Mouse (Mus musculus) hindbrain, embryonic 14.5 days (tissue): ENCODE measurements around the gene Uvrag. TPM values are rescaled to one million over a fixed set of nuclear protein-coding genes. Genes with fewer than 3 reads are reported as not detected.
"Not testable (repeated sequence)": the region's sequence is repeated elsewhere in the genome, so short reads cannot be mapped to it uniquely, and the experiment has no call there.

ENCODE experiments used
- ATAC-seq: fragments of 200-750 bp; cut with Nextera tagmentation; 2 replicates; pipeline ENCODE4 v1.8.0; 2017; ENCODE audit warnings: moderate number of reproducible peaks, mild to moderate bottlenecking, moderate TSS enrichment, moderate library complexity; ENCODE audit not compliant: low FRiP score
- DNase-seq: peaks from one replicate; pipeline ENCODE4 v3.0.0-alpha.2; 2015; ENCODE audit warnings: low spot score
- H3K27ac ChIP-seq: fragments of 300-500 bp; sonication (generic); 2 replicates; pipeline ENCODE4 v1.5.1; 2014; ENCODE audit warnings: mild to moderate bottlenecking, moderate library complexity
- H3K27me3 ChIP-seq: fragments of 300-500 bp; sonication (generic); 2 replicates; pipeline ENCODE4 v1.6.1; 2014; ENCODE audit warnings: mild to moderate bottlenecking, low read length, mixed read lengths; ENCODE audit not compliant: control insufficient read depth, insufficient read depth
- H3K36me3 ChIP-seq: fragments of 300-500 bp; sonication (generic); replicated peaks from 2 replicates; pipeline ENCODE4 v1.6.1; 2014; ENCODE audit not compliant: control insufficient read depth, insufficient read depth
- H3K4me1 ChIP-seq: fragments of 300-500 bp; sonication (generic); replicated peaks from 2 replicates; pipeline ENCODE4 v1.6.1; 2014; ENCODE audit warnings: antibody characterized with exemption, low read length, mixed read lengths; ENCODE audit not compliant: control insufficient read depth, insufficient read depth
- H3K4me2 ChIP-seq: fragments of 300-500 bp; sonication (generic); replicated peaks from 2 replicates; pipeline ENCODE4 v1.6.1; 2014; ENCODE audit warnings: mild to moderate bottlenecking, moderate library complexity
- H3K4me3 ChIP-seq: fragments of 300-500 bp; sonication (generic); replicated peaks from 2 replicates; pipeline ENCODE4 v1.5.1; 2014; ENCODE audit warnings: mild to moderate bottlenecking, low read length
- H3K9ac ChIP-seq: fragments of 300-500 bp; sonication (generic); 2 replicates; pipeline ENCODE4 v1.6.1; 2014
- H3K9me3 ChIP-seq: fragments of 300-500 bp; sonication (generic); 2 replicates; pipeline ENCODE4 v1.6.1; 2016; ENCODE audit warnings: low read length; ENCODE audit not compliant: control insufficient read depth
- WGBS: fragments of 180-500 bp; shearing (Covaris S2); extraction: QIAGEN DNeasy Blood & Tissue Kit; methylation state at CpG from one replicate; pipeline ENCODE4 v1.1.7; 2014; 5-methylcytosine and 5-hydroxymethylcytosine counted together
- polyA plus RNA-seq: library from polyadenylated mRNA; unstranded; fragments of >200 nt; fragmentation: Nextera tagmentation; extraction: Ambion mirVana; gene quantifications from 2 replicates; pipeline ENCODE4 v1.2.1, GENCODE M21; 2014

The Uvrag gene
- polyA plus RNA-seq, 1 experiment from 2014 or later, result 18.0 TPM

- not testable (repeated sequence) for DNase-seq, H3K4me2 ChIP-seq, H3K27me3 ChIP-seq, H3K9me3 ChIP-seq, H3K9ac ChIP-seq, H3K27ac ChIP-seq, H3K36me3 ChIP-seq, H3K4me3 ChIP-seq, ATAC-seq
- 91% methylated on average over 13 of the region's 13 CpGs for WGBS
- peaks cover 12% of the 10 kb centered on the region for H3K4me1 ChIP-seq
These were observed 177.4 kb downstream of the Uvrag start for GRCm38 (mm10) chr7:98963581-98963980.

- Histone ChIP-seq H3K4me2 (no peak overlapping the region), H3K4me3 (no peak overlapping the region), H3K27me3 (no peaks in the 10 kb centered on the region), H3K27ac (no peak overlapping the region), H3K9me3 (no peaks in the 10 kb centered on the region), H3K36me3 (no peaks in the 10 kb centered on the region), H3K9ac (no peak overlapping the region), H3K4me1 (peaks cover 4% of the 10 kb centered on the region; the same call in 1 of the 2 replicates)
- WGBS, result 33% methylated on average over 13 of the region's 13 CpGs
- ATAC-seq, result peak; percentile 55; the same call in 1 of the 2 replicates
- DNase-seq, result peak; percentile 77
These were observed 178.2 kb downstream of the Uvrag start for GRCm38 (mm10) chr7:98962547-98963311.

GRCm38 (mm10) chr7:98962074-98962473, 178.9 kb downstream of the Uvrag start:
- ATAC-seq, result no peak
- Histone ChIP-seq H3K9ac (no peak overlapping the region), H3K27me3 (no peaks in the 10 kb centered on the region), H3K4me2 (no peak overlapping the region), H3K9me3 (no peaks in the 10 kb centered on the region), H3K27ac (no peak overlapping the region), H3K36me3 (no peaks in the 10 kb centered on the region), H3K4me3 (no peak overlapping the region), H3K4me1 (no peaks in the 10 kb centered on the region)
- no peak for DNase-seq
- WGBS, result 84% methylated on average over 11 of the region's 11 CpGs

- Histone ChIP-seq H3K27ac (no peak overlapping the region), H3K27me3 (no peaks in the 10 kb centered on the region), H3K36me3 (no peaks in the 10 kb centered on the region), H3K9ac (no peak overlapping the region), H3K4me1 (no peaks in the 10 kb centered on the region), H3K4me3 (no peak overlapping the region), H3K9me3 (no peaks in the 10 kb centered on the region), H3K4me2 (no peak overlapping the region)
- ATAC-seq (no peak), DNase-seq (no peak)
- 81% methylated on average over 8 of the region's 8 CpGs for WGBS
These were observed 180.7 kb downstream of the Uvrag start for GRCm38 (mm10) chr7:98960274-98960673.

GRCm38 (mm10) chr7:98959246-98959645, 181.7 kb downstream of the Uvrag start:
- no peak for DNase-seq
- Histone ChIP-seq H3K9me3 (no peaks in the 10 kb centered on the region), H3K27me3 (no peaks in the 10 kb centered on the region), H3K36me3 (no peaks in the 10 kb centered on the region), H3K4me3 (no peak overlapping the region), H3K4me1 (no peaks in the 10 kb centered on the region), H3K27ac (no peak overlapping the region), H3K9ac (no peak overlapping the region), H3K4me2 (no peak overlapping the region)
- 94% methylated on average over 5 of the region's 5 CpGs for WGBS
- no peak for ATAC-seq

- no peak overlapping the region for H3K4me2 ChIP-seq
- no peak overlapping the region for H3K9ac ChIP-seq
- no peaks in the 10 kb centered on the region for H3K4me1 ChIP-seq
- no peaks in the 10 kb centered on the region for H3K36me3 ChIP-seq
- no peak overlapping the region for H3K4me3 ChIP-seq
- ATAC-seq (no peak), DNase-seq (no peak)
- H3K27me3 ChIP-seq, result no peaks in the 10 kb centered on the region
- WGBS, result 32% methylated on average over 11 of the region's 11 CpGs
- H3K27ac ChIP-seq, result no peak overlapping the region
- no peaks in the 10 kb centered on the region for H3K9me3 ChIP-seq
These were observed 182.8 kb downstream of the Uvrag start for GRCm38 (mm10) chr7:98958172-98958571.

GRCm38 (mm10) chr7:98957111-98957741, 183.7 kb downstream of the Uvrag start:
- WGBS, result 80% methylated on average over 8 of the region's 8 CpGs
- H3K4me1 ChIP-seq, result no peaks in the 10 kb centered on the region
- DNase-seq (no peak), ATAC-seq (no peak)
- no peaks in the 10 kb centered on the region for H3K36me3 ChIP-seq
- H3K4me3 ChIP-seq, result no peak overlapping the region
- H3K4me2 ChIP-seq, result no peak overlapping the region
- H3K9me3 ChIP-seq, result no peaks in the 10 kb centered on the region
- no peaks in the 10 kb centered on the region for H3K27me3 ChIP-seq
- no peak overlapping the region for H3K27ac ChIP-seq
- H3K9ac ChIP-seq, result no peak overlapping the region

GRCm38 (mm10) chr7:98956609-98957008, 184.3 kb downstream of the Uvrag start:
- Histone ChIP-seq H3K9me3 (no peaks in the 10 kb centered on the region), H3K9ac (no peak overlapping the region), H3K27ac (no peak overlapping the region), H3K27me3 (no peaks in the 10 kb centered on the region), H3K4me2 (no peak overlapping the region), H3K4me1 (no peaks in the 10 kb centered on the region), H3K36me3 (no peaks in the 10 kb centered on the region), H3K4me3 (no peak overlapping the region)
- WGBS, result 80% methylated on average over 1 of the region's 1 CpGs
- ATAC-seq (no peak), DNase-seq (no peak)

GRCm38 (mm10) chr7:98953649-98954048, 187.3 kb downstream of the Uvrag start:
- H3K4me2 ChIP-seq, result no peak overlapping the region
- H3K27me3 ChIP-seq, result no peaks in the 10 kb centered on the region
- no peaks in the 10 kb centered on the region for H3K9me3 ChIP-seq
- WGBS, result 73% methylated on average over 3 of the region's 3 CpGs
- H3K9ac ChIP-seq, result no peak overlapping the region
- H3K4me3 ChIP-seq, result no peak overlapping the region
- no peaks in the 10 kb centered on the region for H3K36me3 ChIP-seq
- no peaks in the 10 kb centered on the region; the same call in 1 of the 2 replicates for H3K4me1 ChIP-seq
- no peak for ATAC-seq
- H3K27ac ChIP-seq, result no peak overlapping the region
- DNase-seq, result no peak
